Mouse (Mus musculus): ENCODE measurements around the gene Abhd2. TPM values are rescaled to one million over a fixed set of nuclear protein-coding genes. Genes with fewer than 3 reads are reported as not detected.

Gene Abhd2
- total RNA-seq, 2 experiments from 2014 or later = 29.7 to 37.5 TPM

DNA sequence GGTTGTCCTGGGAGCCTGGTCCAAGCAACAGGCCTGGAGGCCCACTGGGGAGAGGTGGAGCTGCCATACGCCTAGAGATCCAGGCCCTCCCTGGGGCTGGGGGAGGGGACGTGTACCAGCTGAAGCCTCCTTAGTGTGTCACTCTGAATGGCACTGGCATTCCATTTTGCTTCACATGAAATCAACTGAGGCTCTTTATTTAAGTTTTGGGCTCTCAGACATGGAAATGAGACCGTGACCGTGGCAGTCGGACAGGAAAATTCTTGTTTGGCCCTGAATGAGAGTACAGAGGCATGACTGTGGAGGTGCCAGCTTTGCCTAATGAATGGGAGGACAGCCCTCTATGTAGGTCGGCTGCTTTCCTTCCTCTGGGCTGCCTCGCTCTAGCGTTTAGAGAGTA lies 89.2 kb downstream of the Abhd2 start:
- DNase-seq = no peak
- intact Hi-C loops (cut with DNase I) = loop anchor here (5.0 kb wide), 1 partner anchor 105 kb away; the partner anchor contains the start of gene Polg

DNA sequence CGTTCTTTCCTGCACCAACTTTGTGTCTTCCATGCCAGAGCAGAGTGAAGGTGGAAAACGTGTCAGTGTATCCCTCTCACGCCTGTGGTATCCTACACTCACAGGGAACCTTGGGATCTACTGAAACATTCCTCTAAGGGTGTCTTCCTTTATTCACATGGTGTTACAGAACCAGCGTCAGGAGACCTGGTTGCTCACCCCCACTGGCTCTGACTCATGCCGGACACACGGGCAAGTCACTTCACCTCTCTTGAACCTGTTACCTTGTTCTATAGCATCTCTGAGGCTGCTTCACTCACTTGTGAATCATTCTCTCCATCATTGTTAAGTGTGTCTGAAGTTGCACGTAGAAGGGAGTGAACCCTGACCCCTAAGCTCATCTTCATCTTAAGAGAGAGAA lies 89.8 kb downstream of the Abhd2 start:
- no peak for DNase-seq
- intact Hi-C loops (cut with DNase I) = loop anchor here (5.0 kb wide), 1 partner anchor 104 kb away; the partner anchor contains the start of gene Polg

GRCm38 (mm10) chr7:79363370-79364043 lies 90.5 kb downstream of the Abhd2 start:
- intact Hi-C loops (cut with DNase I) = loop anchor here (5.0 kb wide), 1 partner anchor 104 kb away; the partner anchor contains the start of gene Polg
- DNase-seq = peak; percentile 47 to 58

DNA sequence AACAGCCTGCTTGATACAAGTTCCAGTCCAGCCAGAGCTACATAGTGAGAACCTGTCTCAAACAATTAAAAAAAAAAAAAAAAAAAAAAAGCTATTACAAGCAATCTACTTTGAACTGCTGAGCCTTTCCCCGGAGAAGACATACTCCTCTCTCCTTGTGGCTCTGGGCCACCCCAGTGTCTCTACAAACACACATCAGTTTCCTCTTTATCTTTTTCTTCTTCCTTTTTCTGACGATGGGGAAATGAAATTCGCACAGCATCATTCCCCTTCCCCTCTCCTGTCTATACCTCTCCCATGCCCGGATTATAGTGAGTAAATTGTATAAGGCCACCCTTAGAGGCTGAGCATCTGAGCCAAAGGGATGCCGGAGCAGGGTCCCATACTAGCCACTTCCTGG lies 95.7 kb downstream of the Abhd2 start:
- DNase-seq = no peak
- intact Hi-C loops (cut with DNase I) = no loop called here

GRCm38 (mm10) chr7:79369416-79369815 lies 96.4 kb downstream of the Abhd2 start:
- no peak for DNase-seq
- intact Hi-C loops (cut with DNase I) = no loop called here

GRCm38 (mm10) chr7:79371321-79371879 lies 98.4 kb downstream of the Abhd2 start:
- DNase-seq = peak; percentile 72 to 75
- intact Hi-C loops (cut with DNase I) = loop anchor here (2.0 kb wide), 1 partner anchor 223 kb away; no protein-coding TSS in a partner anchor

GRCm38 (mm10) chr7:79374017-79374416 lies 101.0 kb downstream of the Abhd2 start:
- DNase-seq = no peak

DNA sequence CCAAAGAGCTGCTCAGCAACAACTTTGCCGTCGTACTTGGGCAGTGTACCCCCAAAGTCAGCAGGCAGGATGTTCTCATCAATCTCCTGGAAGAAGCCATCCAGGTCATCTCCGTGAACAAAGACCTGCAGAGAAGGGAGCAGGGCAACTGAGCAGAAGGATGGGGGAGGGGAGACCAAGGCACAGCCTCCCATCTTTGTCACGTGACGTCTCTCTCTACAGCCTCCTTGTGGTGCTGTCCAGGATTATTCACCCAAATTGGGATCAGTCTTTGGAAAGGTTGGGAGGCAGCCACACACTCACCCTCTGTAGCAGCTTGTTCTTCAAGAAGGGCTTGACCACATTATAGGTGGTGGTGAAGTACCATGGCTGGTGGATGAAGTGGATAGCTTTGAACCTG lies 102.6 kb downstream of the Abhd2 start:
- intact Hi-C loops (cut with DNase I) = no loop called here
- no peak for DNase-seq

More at GRCm38 (mm10) chr7:79374017-79374416, 101.0 kb downstream of the Abhd2 start:
- intact Hi-C loops (cut with DNase I) = no loop called here

- DNase-seq = no peak
- intact Hi-C loops (cut with DNase I) = no loop called here
Observed at GRCm38 (mm10) chr7:79376516-79377275, 103.7 kb downstream of the Abhd2 start.

DNA sequence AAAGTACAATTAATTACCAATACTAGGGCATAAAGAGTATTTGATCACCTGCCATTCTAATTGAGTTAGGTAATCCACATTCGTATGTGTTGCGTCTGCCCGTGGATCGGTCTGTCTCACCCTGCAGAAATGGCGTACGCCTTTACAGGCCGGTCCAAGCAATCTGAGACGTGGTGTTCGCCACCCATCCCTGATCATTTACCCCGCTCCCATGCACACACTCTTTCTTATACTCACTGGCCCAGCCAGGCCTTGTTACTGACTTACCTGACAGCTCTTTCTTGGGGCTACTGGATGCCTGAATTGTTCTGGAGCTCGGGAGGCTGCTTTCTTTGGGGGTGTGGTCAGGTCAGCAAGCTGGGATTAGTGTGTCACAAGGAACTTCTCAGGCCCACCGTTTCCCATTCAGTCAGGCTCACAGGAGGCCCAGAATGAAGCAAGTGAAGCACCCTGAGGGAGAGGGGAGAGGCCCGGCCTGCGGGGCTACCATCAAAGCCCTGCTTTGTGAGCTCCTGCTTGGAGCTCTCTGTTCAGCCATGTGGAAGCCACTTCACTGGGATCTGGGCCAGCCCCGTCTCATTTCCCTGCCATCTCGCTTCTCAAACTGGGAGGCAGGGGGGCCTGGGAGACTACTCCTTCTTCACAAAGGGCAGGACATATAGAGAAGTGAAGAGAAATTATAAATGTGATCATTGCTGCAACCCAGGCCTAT lies 113.6 kb downstream of the Abhd2 start, which contains the start of gene Rlbp1:
Rlbp1 (minus strand) TSS at position 627 of the 712 bp plus-strand sequence.
- intact Hi-C loops (cut with DNase I) = no loop called here
- no peak for DNase-seq

DNA sequence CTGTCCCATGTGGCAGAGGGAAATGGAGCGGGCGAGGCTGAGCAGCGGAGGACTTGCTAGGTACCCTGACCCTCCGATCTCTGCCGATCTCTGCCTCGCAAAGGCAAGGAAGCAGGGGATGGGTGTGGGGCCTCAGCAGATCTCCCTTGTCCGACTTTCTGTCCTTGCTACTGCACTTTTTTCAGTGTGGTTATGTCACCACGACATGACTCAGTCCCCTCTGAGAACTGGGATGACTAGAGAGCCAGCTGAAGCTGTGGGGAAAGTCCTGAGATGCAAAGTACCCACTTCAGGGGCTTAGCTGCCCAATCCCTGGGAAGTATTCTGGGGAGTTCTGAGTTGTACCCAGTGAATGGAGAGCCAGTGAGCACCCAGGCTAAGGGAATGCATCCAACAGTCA lies 114.1 kb downstream of the Abhd2 start:
- intact Hi-C loops (cut with DNase I) = no loop called here
- no peak for DNase-seq

DNA sequence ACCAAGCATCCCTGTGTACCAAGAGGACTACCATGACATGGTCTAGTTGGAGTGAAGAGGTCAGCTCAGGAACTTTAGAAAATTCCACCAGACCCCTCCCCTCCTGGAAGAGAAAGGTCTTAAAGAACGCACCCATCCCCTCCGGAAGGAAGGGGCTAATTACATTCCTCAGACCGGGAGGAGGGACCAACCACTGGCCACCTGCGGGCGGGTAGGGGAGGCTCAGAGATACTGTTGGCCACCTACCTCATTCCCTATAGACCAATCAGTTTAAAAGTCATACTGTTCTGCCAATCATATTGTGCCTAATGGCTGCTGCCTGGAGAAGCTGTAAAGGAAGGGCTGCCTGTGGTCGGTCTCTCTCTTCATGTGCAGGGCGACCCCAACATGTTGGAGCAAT lies 115.0 kb downstream of the Abhd2 start:
- no peak for DNase-seq
- intact Hi-C loops (cut with DNase I) = no loop called here

DNA sequence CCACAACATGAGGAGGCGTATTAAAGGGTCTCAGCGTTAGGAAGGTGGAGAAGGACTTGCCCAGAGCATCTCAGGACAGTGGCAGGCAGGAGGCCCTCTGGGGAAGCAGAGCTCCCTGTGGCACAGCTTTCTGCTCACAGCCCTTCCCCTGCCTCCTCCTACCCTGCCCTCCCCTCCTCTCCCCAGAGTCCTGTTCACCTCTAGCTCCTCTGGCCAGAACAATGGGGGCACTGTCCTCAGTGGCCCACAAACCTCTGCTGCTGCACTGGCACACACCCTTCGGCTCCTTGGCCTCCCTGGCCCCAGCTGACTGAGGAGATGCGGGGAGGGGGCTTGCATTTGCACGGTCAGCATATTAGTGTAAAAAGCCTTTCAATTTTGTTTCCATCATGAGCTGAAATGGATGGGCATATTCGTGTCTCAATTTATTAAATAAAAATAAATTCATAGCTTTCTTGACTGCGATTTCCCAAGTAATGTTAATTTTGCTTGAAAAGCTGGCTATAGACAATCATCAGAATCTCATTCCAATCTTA lies 115.7 kb downstream of the Abhd2 start:
- intact Hi-C loops (cut with DNase I) = no loop called here
- no peak for DNase-seq

GRCm38 (mm10) chr7:79390141-79390708 lies 117.2 kb downstream of the Abhd2 start:
- intact Hi-C loops (cut with DNase I) = loop anchor here (5.0 kb wide), 1 partner anchor 77 kb away; the partner anchor contains the start of gene Polg
- DNase-seq = no peak

DNA sequence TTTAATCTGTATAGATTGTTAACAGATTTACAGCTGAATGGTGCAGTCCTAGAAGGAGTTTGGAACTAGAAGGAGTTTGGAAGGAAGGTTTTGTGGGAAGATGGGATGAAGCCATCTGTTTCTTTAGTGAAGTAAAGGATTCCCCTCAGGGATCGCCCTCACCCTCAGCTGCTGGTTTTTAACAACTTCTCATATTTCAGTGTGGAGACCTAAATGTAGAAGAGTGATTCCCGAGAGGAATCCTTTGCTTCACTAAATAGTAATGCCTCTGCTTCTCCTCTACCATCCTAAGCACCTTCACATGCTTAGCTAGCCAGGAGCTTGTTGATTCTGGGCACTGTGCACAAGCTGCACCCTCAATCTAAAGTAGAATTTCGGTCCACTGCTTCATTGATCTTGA lies 118.5 kb downstream of the Abhd2 start:
- no peak for DNase-seq
- intact Hi-C loops (cut with DNase I) = loop anchor here (5.0 kb wide), 1 partner anchor 76 kb away; the partner anchor contains the start of gene Polg

DNA sequence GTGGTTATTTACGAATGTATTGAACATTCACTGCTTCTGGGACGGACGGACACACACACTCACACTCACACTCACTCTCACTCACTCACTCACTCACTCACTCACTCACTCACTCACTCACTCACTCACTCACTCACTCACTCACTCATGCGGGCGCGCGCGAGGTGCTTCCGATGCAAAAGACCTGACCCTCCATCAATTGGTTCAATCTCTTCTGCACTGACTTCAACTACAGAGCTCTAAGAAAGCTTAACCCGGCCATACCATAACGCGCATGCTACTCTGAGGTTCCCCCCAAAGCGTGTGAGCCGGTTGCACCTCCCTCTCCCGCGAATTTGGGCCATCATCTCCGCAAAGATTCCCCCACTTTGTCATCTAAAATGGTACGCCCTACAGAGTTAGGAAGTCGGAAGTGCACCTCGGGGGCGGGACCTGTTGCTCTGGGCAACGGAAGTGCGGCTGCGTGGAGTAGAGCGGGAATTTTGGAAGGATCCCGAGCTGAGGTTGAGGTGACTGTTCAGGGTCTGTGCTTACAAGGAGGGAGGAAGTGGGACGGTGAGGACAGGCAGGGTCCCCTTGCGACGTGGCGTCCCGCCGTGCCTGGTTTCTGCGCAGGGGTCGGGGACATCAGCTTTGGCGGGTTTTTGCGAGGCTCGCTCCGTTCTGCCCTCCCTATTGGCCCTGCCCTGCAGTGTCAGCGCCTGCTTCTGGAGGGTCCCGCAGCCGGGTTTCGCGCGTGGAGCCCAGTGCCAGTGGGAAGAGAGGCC lies 119.1 kb downstream of the Abhd2 start, which contains the start of gene Fanci:
Fanci (plus strand) TSS at position 47 of the 767 bp plus-strand sequence.
- intact Hi-C loops (cut with DNase I) = loop anchor here (5.0 kb wide), 1 partner anchor 75 kb away; the partner anchor contains the start of gene Polg

DNA sequence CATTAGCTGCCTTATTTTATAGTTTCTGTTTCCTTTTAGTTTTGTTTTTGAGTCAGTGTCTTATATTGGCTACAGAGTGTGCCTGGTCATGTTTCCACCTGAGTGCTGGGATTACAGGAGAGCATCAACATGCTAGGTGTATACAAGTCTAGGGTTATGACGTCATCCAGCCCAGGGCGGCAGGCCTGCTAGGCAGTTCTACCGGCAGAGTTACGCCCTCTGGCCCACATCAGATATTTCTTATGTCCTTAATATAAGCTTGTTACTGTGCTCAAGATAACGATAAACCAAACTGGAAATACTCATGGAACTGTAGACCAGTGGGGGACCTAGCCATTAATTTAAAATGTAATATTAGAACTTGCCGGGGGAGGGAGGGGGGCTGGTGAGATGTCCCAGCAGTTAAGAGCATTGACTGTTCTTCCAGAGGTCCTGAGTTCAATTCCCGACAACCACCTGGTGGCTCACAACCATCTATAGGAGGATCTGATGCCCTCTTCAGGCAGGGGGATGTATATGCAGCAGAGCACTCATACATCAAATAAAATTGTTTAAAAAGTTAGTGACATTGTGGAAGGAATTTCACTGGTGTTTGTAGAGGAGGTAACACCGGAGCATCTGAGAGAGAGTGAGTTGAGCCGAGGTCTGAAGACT lies 120.0 kb downstream of the Abhd2 start:
- intact Hi-C loops (cut with DNase I) = loop anchor here (5.0 kb wide), 1 partner anchor 74 kb away; the partner anchor contains the start of gene Polg
- DNase-seq = no peak

More for the DNA sequence above, 119.1 kb downstream of the Abhd2 start, which contains the start of gene Fanci:
- peak; percentile 96 to 98 for DNase-seq

- intact Hi-C loops (cut with DNase I) = loop anchor here (5.0 kb wide), 1 partner anchor 73 kb away; the partner anchor contains the start of gene Polg
Observed at GRCm38 (mm10) chr7:79393924-79394323, 120.9 kb downstream of the Abhd2 start.

More at GRCm38 (mm10) chr7:79393924-79394323, 120.9 kb downstream of the Abhd2 start:
- no peak for DNase-seq
